ENCODE assay signal across 8 mouse cellular contexts in the genomic region with DNA sequence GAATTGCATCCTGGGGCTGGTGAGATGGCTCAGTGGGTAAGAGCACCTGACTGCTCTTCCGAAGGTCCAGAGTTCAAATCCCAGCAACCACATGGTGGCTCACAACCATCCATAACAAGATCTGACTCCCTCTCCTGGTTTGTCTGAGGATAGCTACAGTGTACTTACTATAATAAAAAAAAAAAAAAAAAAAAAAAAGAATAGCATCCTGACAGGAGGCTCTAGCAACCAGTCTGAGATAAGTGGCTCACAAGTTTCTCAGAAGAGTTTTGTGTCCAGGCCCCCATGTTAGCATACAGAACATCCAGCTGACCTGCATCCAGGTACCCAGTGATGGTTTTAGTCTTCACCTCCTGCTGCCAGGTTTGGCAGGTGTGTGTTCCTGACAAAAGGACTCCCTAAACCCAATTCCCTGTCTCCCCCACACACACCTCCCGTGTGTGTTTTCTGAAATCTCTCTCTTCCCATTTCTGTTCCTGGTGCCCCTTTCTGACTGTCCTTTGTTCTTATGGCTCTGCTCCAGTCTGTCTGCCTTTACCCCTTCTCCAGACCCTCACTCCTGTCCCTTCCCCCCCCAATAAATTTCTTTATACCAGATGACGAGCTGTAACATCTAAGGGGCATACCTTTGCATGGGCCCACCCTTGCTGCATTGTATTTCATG. TPM values are rescaled to one million over a fixed set of nuclear protein-coding genes. Genes with fewer than 3 reads are reported as not detected.
DNase-seq lines count a peak whose midpoint lies in the region; ATAC-seq and TF ChIP-seq lines count a peak whose summit lies in the region.

No protein-coding gene starts in this region.

- no peaks in the 10 kb centered on the region for H3K27me3 ChIP-seq in heart, embryonic 11.5 days (ENCODE audit: control insufficient read depth, insufficient read depth, low read length)
- no peaks in the 10 kb centered on the region for H3K27me3 ChIP-seq in ES-Bruce4 (ENCODE audit: control insufficient read depth, insufficient read depth, low read length, poor library complexity, severe bottlenecking)
- H3K27me3 ChIP-seq in forebrain, embryonic 15.5 days = no peaks in the 10 kb centered on the region
- no peaks in the 10 kb centered on the region for H3K27me3 ChIP-seq in liver, embryonic 15.5 days

- no peak for ATAC-seq in heart, embryonic 11.5 days (replicated peaks; ENCODE audit: insufficient number of reproducible peaks, low FRiP score, low TSS enrichment)
- no peak for ATAC-seq in forebrain, embryonic 15.5 days (replicated peaks)
- no peak for ATAC-seq in liver, embryonic 15.5 days (ENCODE audit: insufficient read depth)

- peaks cover 13% of the 10 kb centered on the region for H3K4me1 ChIP-seq in heart, embryonic 11.5 days (ENCODE audit: control insufficient read depth, insufficient read depth, low read length)
- no peaks in the 10 kb centered on the region for H3K4me1 ChIP-seq in ES-Bruce4 (ENCODE audit: control insufficient read depth, insufficient read depth, low read length)
- peaks cover 12% of the 10 kb centered on the region for H3K4me1 ChIP-seq in forebrain, embryonic 15.5 days
- H3K4me1 ChIP-seq in liver, embryonic 15.5 days (replicated peaks) = peaks cover 22% of the 10 kb centered on the region

- no peak for TF ChIP-seq EP300 in ES-Bruce4 (IDR thresholded peaks at IDR 0.05; ENCODE audit: insufficient read depth, low read depth, low read length)

- H3K9me3 ChIP-seq in heart, embryonic 11.5 days (replicated peaks; ENCODE audit: control insufficient read depth, low read length) = no peaks in the 10 kb centered on the region
- no peaks in the 10 kb centered on the region for H3K9me3 ChIP-seq in ES-Bruce4 (replicated peaks; ENCODE audit: control insufficient read depth, insufficient read depth, low read length, poor library complexity, severe bottlenecking)
- no peaks in the 10 kb centered on the region for H3K9me3 ChIP-seq in forebrain, embryonic 15.5 days
- H3K9me3 ChIP-seq in liver, embryonic 15.5 days (replicated peaks) = no peaks in the 10 kb centered on the region

- H3K27ac ChIP-seq in heart, embryonic 11.5 days (ENCODE audit: low read depth, low read length) = peak overlapping the region; percentile 100
- peak overlapping the region; percentile 99 for H3K27ac ChIP-seq in ES-Bruce4 (ENCODE audit: insufficient read depth, low read length)
- no peak overlapping the region for H3K27ac ChIP-seq in forebrain, embryonic 15.5 days (replicated peaks)
- H3K27ac ChIP-seq in liver, embryonic 15.5 days (replicated peaks) = peak overlapping the region; percentile 99

- peak overlapping the region; percentile 77 for H3K4me2 ChIP-seq in heart, embryonic 11.5 days
- H3K4me2 ChIP-seq in forebrain, embryonic 15.5 days (replicated peaks) = peak overlapping the region; percentile 80
- H3K4me2 ChIP-seq in liver, embryonic 15.5 days = peak overlapping the region; percentile 86

- TF ChIP-seq CTCF in ES-Bruce4 (IDR thresholded peaks at IDR 0.05; ENCODE audit: low read depth, low read length) = no peak

- peak overlapping the region; percentile 100 for H3K9ac ChIP-seq in heart, embryonic 11.5 days (ENCODE audit: low read depth, low read length)
- H3K9ac ChIP-seq in ES-Bruce4 (ENCODE audit: low read depth, poor library complexity, severe bottlenecking) = peak overlapping the region; percentile 97
- peak overlapping the region; percentile 52 for H3K9ac ChIP-seq in forebrain, embryonic 15.5 days (replicated peaks)
- H3K9ac ChIP-seq in liver, embryonic 15.5 days = peak overlapping the region; percentile 100

- whole genome bisulfite sequencing in heart, embryonic 11.5 days (ENCODE audit: insufficient replicate concordance) = 55% methylated on average over 3 of the region's 3 CpGs
- 48% methylated on average over 3 of the region's 3 CpGs for WGBS in forebrain, embryonic 15.5 days
- 54% methylated on average over 3 of the region's 3 CpGs for WGBS in liver, embryonic 15.5 days (ENCODE audit: insufficient replicate concordance)

- no peak for DNase-seq in heart, adult 18-20 months
- DNase-seq in ovary, postnatal 36 days (ENCODE audit: low spot score) = no peak
- no peak for DNase-seq in testis, postnatal 14 days (ENCODE audit: low spot score)
- no peak for DNase-seq in c-Kit-positive CD71-positive TER-119-positive erythroid progenitor cells, embryonic 14.5 days (ENCODE audit: low spot score)

- H3K36me3 ChIP-seq in heart, embryonic 11.5 days (ENCODE audit: control insufficient read depth, insufficient read depth, low read length) = no peaks in the 10 kb centered on the region
- peaks cover 2% of the 10 kb centered on the region; the same call in 1 of the 2 replicates for H3K36me3 ChIP-seq in ES-Bruce4 (ENCODE audit: control insufficient read depth, insufficient read depth, low read length, poor library complexity, severe bottlenecking)
- H3K36me3 ChIP-seq in forebrain, embryonic 15.5 days = no peaks in the 10 kb centered on the region
- H3K36me3 ChIP-seq in liver, embryonic 15.5 days (replicated peaks) = 0 out of 2 replicates have a peak, but pooled peaks cover 3% of the 10 kb centered on the region

- peak overlapping the region; percentile 93 for H3K4me3 ChIP-seq in heart, embryonic 11.5 days (ENCODE audit: low read depth, low read length)
- H3K4me3 ChIP-seq in ES-Bruce4 (ENCODE audit: low read depth, low read length) = peak overlapping the region; percentile 82
- peak overlapping the region; percentile 78 for H3K4me3 ChIP-seq in forebrain, embryonic 15.5 days
- peak overlapping the region; percentile 83 for H3K4me3 ChIP-seq in liver, embryonic 15.5 days (replicated peaks)

- no peak for TF ChIP-seq POLR2A in ES-Bruce4 (IDR thresholded peaks at IDR 0.05; ENCODE audit: insufficient read depth, low read length)

RNA-seq across cellular contexts. Expression of a gene that starts 2.2 kb away (rescaled TPM):
- 9.4 and 12.8 TPM in 2 replicates for polyA plus RNA-seq in heart, embryonic 11.5 days (2014; fragmentation: Nextera tagmentation; extraction: Ambion mirVana)
- 10 to 100 TPM; 25.4 to 34.5 TPM for total RNA-seq in heart, adult 18-20 months (2021)
- polyA plus RNA-seq in ES-Bruce4 (2011; ENCODE audit: insufficient read depth, insufficient read length, low read depth, missing spikeins) = 48.3 and 51.2 TPM in 2 replicates
- 22.3 and 25.2 TPM in 2 replicates for polyA plus RNA-seq in forebrain, embryonic 15.5 days (2015; fragmentation: Nextera tagmentation; extraction: Ambion mirVana)
- polyA plus RNA-seq in liver, embryonic 15.5 days (2015; fragmentation: Nextera tagmentation; extraction: Ambion mirVana) = 8.0 and 10.8 TPM in 2 replicates

RNA-seq across cellular contexts. Expression of a gene that starts 10.9 kb away (rescaled TPM):
- 222 and 243 TPM in 2 replicates for polyA plus RNA-seq in heart, embryonic 11.5 days (2014; fragmentation: Nextera tagmentation; extraction: Ambion mirVana)
- 10 to 100 TPM; 37.3 to 40.6 TPM for total RNA-seq in heart, adult 18-20 months (2021)
- 256 and 263 TPM in 2 replicates for polyA plus RNA-seq in ES-Bruce4 (2011; ENCODE audit: insufficient read depth, insufficient read length, low read depth, missing spikeins)
- polyA plus RNA-seq in forebrain, embryonic 15.5 days (2015; fragmentation: Nextera tagmentation; extraction: Ambion mirVana) = 290 and 303 TPM in 2 replicates
- polyA plus RNA-seq in liver, embryonic 15.5 days (2015; fragmentation: Nextera tagmentation; extraction: Ambion mirVana) = 97.7 and 98.0 TPM in 2 replicates

RNA-seq across cellular contexts. Expression of a gene that starts 54.1 kb away (rescaled TPM):
- polyA plus RNA-seq in heart, embryonic 11.5 days (2014; fragmentation: Nextera tagmentation; extraction: Ambion mirVana) = 69.4 and 78.6 TPM in 2 replicates
- 100 to 1,000 TPM in 1 of 2 experiments, 10 to 100 TPM in 1; 87.4 to 101 TPM for total RNA-seq in heart, adult 18-20 months (2021)
- polyA plus RNA-seq in ES-Bruce4 (2011; ENCODE audit: insufficient read depth, insufficient read length, low read depth, missing spikeins) = 24.3 and 25.4 TPM in 2 replicates
- 63.5 and 70.2 TPM in 2 replicates for polyA plus RNA-seq in forebrain, embryonic 15.5 days (2015; fragmentation: Nextera tagmentation; extraction: Ambion mirVana)
- polyA plus RNA-seq in liver, embryonic 15.5 days (2015; fragmentation: Nextera tagmentation; extraction: Ambion mirVana) = 28.8 and 30.4 TPM in 2 replicates
